Mouse (Mus musculus) embryonic facial prominence, embryonic 11.5 days (tissue): ENCODE results near the gene Cela3b. TPM values are rescaled to one million over a fixed set of nuclear protein-coding genes. Genes with fewer than 3 reads are reported as not detected.
A peak's percentile ranks its signal among the peaks of the same experiment; 100 is the strongest.

Source experiments
- ATAC-seq: fragments of 200-750 bp; cut with Nextera tagmentation; replicated peaks from 2 replicates; pipeline ENCODE4 v1.8.0; 2017; ENCODE audit warnings: low read depth; ENCODE audit not compliant: insufficient number of reproducible peaks, low FRiP score, low TSS enrichment
- DNase-seq: peaks from one replicate; pipeline ENCODE4 v3.0.0-alpha.2; 2015; ENCODE audit warnings: low spot score
- H3K27ac ChIP-seq: fragments of 300-500 bp; sonication (generic); replicated peaks from 2 replicates; pipeline ENCODE4 v1.5.1; 2014; ENCODE audit warnings: mild to moderate bottlenecking, low read depth, low read length, control low read depth
- H3K27me3 ChIP-seq: fragments of 300-500 bp; sonication (generic); 2 replicates; pipeline ENCODE4 v1.6.1; 2014; ENCODE audit warnings: mild to moderate bottlenecking, low read length, moderate library complexity, mixed read lengths; ENCODE audit not compliant: control insufficient read depth, insufficient read depth
- H3K36me3 ChIP-seq: fragments of 300-500 bp; sonication (generic); replicated peaks from 2 replicates; pipeline ENCODE4 v1.6.1; 2014; ENCODE audit warnings: low read depth, mild to moderate bottlenecking, low read length, moderate library complexity, mixed read lengths; ENCODE audit not compliant: control insufficient read depth, insufficient read depth
- H3K4me1 ChIP-seq: fragments of 300-500 bp; sonication (generic); 2 replicates; pipeline ENCODE4 v1.6.1; 2014; ENCODE audit warnings: low read length, mixed read lengths; ENCODE audit not compliant: control insufficient read depth, insufficient read depth
- H3K4me2 ChIP-seq: fragments of 300-500 bp; sonication (generic); 2 replicates; pipeline ENCODE4 v1.6.1; 2014; ENCODE audit warnings: low read depth, mild to moderate bottlenecking, control low read depth, low read length, moderate library complexity
- H3K4me3 ChIP-seq: fragments of 300-500 bp; sonication (generic); 2 replicates; pipeline ENCODE4 v1.5.1; 2014; ENCODE audit warnings: low read depth, low read length, control low read depth
- H3K9ac ChIP-seq: fragments of 300-500 bp; sonication (generic); replicated peaks from 2 replicates; pipeline ENCODE4 v1.6.1; 2014; ENCODE audit warnings: mild to moderate bottlenecking, control low read depth, low read length
- H3K9me3 ChIP-seq: fragments of 300-500 bp; sonication (generic); replicated peaks from 2 replicates; pipeline ENCODE4 v1.6.1; 2016; ENCODE audit warnings: mild to moderate bottlenecking, low read length, inconsistent platforms, mixed read lengths; ENCODE audit not compliant: control insufficient read depth
- WGBS: fragments of 180-500 bp; shearing (Covaris S2); extraction: QIAGEN DNeasy Blood & Tissue Kit; methylation state at CpG from one replicate; pipeline ENCODE4 v1.1.7; 2014; 5-methylcytosine and 5-hydroxymethylcytosine counted together
- polyA plus RNA-seq: library from polyadenylated mRNA; unstranded; fragments of >200 nt; fragmentation: Nextera tagmentation; extraction: Ambion mirVana; gene quantifications from 2 replicates; pipeline ENCODE4 v1.2.1, GENCODE M21; 2014

Cela3b gene
- polyA plus RNA-seq, 1 experiment from 2014 or later = not detected

GRCm38 (mm10) chr4:137393378-137394135 lies 36.8 kb downstream of the Cela3b start:
- no peak overlapping the region for H3K27ac ChIP-seq
- no peaks in the 10 kb centered on the region for H3K36me3 ChIP-seq
- H3K9ac ChIP-seq = no peak overlapping the region
- no peaks in the 10 kb centered on the region for H3K9me3 ChIP-seq
- DNase-seq (no peak), ATAC-seq (no peak)
- no peak overlapping the region for H3K4me2 ChIP-seq
- H3K4me3 ChIP-seq = no peak overlapping the region
- no peaks in the 10 kb centered on the region for H3K27me3 ChIP-seq
- H3K4me1 ChIP-seq = no peaks in the 10 kb centered on the region
- WGBS = 72% methylated on average over 9 of the region's 9 CpGs

- no peak for DNase-seq
- WGBS = 87% methylated on average over 9 of the region's 9 CpGs
These were observed 37.5 kb downstream of the Cela3b start for GRCm38 (mm10) chr4:137392874-137393273.

GRCm38 (mm10) chr4:137391287-137391686 lies 39.1 kb downstream of the Cela3b start:
- DNase-seq = no peak
- WGBS = 89% methylated on average over 3 of the region's 3 CpGs

More at GRCm38 (mm10) chr4:137392874-137393273, 37.5 kb downstream of the Cela3b start:
- no peak for ATAC-seq
- Histone ChIP-seq H3K36me3 (no peaks in the 10 kb centered on the region), H3K4me3 (no peak overlapping the region), H3K27me3 (no peaks in the 10 kb centered on the region), H3K9me3 (no peaks in the 10 kb centered on the region), H3K9ac (no peak overlapping the region), H3K4me1 (no peaks in the 10 kb centered on the region), H3K4me2 (no peak overlapping the region), H3K27ac (no peak overlapping the region)

GRCm38 (mm10) chr4:137390196-137390595 lies 40.1 kb downstream of the Cela3b start:
- Histone ChIP-seq H3K4me1 (no peaks in the 10 kb centered on the region), H3K27ac (no peak overlapping the region), H3K4me2 (no peak overlapping the region), H3K36me3 (no peaks in the 10 kb centered on the region), H3K9ac (no peak overlapping the region), H3K4me3 (no peak overlapping the region), H3K27me3 (no peaks in the 10 kb centered on the region), H3K9me3 (no peaks in the 10 kb centered on the region)
- no peak for DNase-seq
- ATAC-seq = no peak
- 95% methylated on average over 4 of the region's 4 CpGs for WGBS

More at GRCm38 (mm10) chr4:137391287-137391686, 39.1 kb downstream of the Cela3b start:
- H3K27me3 ChIP-seq = no peaks in the 10 kb centered on the region
- H3K36me3 ChIP-seq = no peaks in the 10 kb centered on the region
- H3K4me3 ChIP-seq = no peak overlapping the region
- no peak for ATAC-seq
- H3K9ac ChIP-seq = no peak overlapping the region
- H3K4me2 ChIP-seq = no peak overlapping the region
- H3K4me1 ChIP-seq = no peaks in the 10 kb centered on the region
- H3K27ac ChIP-seq = no peak overlapping the region
- no peaks in the 10 kb centered on the region for H3K9me3 ChIP-seq

GRCm38 (mm10) chr4:137388983-137389382 lies 41.4 kb downstream of the Cela3b start:
- H3K27ac ChIP-seq = no peak overlapping the region
- H3K36me3 ChIP-seq = no peaks in the 10 kb centered on the region
- ATAC-seq (no peak), DNase-seq (no peak)
- peak overlapping the region; percentile 84 for H3K9ac ChIP-seq
- peak overlapping the region; percentile 56 for H3K4me2 ChIP-seq
- 49% methylated on average over 6 of the region's 6 CpGs for WGBS
- no peaks in the 10 kb centered on the region for H3K4me1 ChIP-seq
- H3K9me3 ChIP-seq = no peaks in the 10 kb centered on the region
- H3K27me3 ChIP-seq = no peaks in the 10 kb centered on the region
- peak overlapping the region; percentile 76 for H3K4me3 ChIP-seq

GRCm38 (mm10) chr4:137388059-137388794 lies 42.1 kb downstream of the Cela3b start:
- Histone ChIP-seq H3K9me3 (no peaks in the 10 kb centered on the region), H3K9ac (peak overlapping the region; percentile 84), H3K27me3 (no peaks in the 10 kb centered on the region), H3K4me1 (no peaks in the 10 kb centered on the region), H3K27ac (peak overlapping the region; percentile 87), H3K36me3 (no peaks in the 10 kb centered on the region), H3K4me3 (peak overlapping the region; percentile 76), H3K4me2 (peak overlapping the region; percentile 56)
- ATAC-seq (peak; percentile 86), DNase-seq (peak; percentile 97)
- WGBS = under 1% methylated on average over 46 of the region's 46 CpGs

GRCm38 (mm10) chr4:137387482-137388058 lies 42.8 kb downstream of the Cela3b start:
- no peaks in the 10 kb centered on the region for H3K4me1 ChIP-seq

More at GRCm38 (mm10) chr4:137387482-137388058, 42.8 kb downstream of the Cela3b start:
- H3K9ac ChIP-seq = peak overlapping the region; percentile 84
- under 1% methylated on average over 20 of the region's 20 CpGs for WGBS
- H3K4me2 ChIP-seq = peak overlapping the region; percentile 56
- ATAC-seq (no peak), DNase-seq (peak; percentile 22)
- peak overlapping the region; percentile 76 for H3K4me3 ChIP-seq
- H3K27ac ChIP-seq = peak overlapping the region; percentile 87
- no peaks in the 10 kb centered on the region for H3K27me3 ChIP-seq
- no peaks in the 10 kb centered on the region for H3K36me3 ChIP-seq
- H3K9me3 ChIP-seq = no peaks in the 10 kb centered on the region
